Mouse (Mus musculus) liver, adult 2 months (tissue): Measurements from ENCODE around the gene Acoxl.

Source experiments
- CTCF ChIP-seq: fragments of 200-500 bp; IDR thresholded peaks from 2 replicates; pipeline ENCODE4 v1.5.1; 2011; ENCODE audit warnings: low read depth, low read length, control low read depth
- POLR2A ChIP-seq: fragments of 200-500 bp; IDR thresholded peaks from 2 replicates; pipeline ENCODE4 v1.6.1; 2011; ENCODE audit warnings: low read length, control low read depth; ENCODE audit not compliant: insufficient read depth; ENCODE audit errors: extremely low read depth

DNA sequence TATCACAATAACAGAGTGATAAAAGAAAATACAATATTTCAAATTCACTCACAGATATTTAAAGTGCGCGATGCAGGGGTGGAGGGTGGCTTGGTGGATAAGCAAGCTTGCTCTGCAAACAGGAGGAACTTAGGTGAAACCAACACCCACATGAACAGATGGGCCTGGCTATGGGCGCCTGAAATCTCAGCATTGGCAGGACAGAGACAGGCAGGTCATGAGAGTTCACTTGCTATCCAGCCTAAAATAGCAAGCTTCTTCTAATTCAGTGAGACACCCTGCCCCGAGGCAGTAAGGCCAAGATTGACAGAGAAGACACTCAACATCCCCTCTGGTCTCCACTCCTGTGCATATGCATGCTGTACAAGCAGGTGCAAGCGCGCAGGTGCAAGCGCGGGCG lies 263.4 kb downstream of the Acoxl start:
- no peak for TF ChIP-seq POLR2A
- TF ChIP-seq CTCF = no peak
